Mouse (Mus musculus): ENCODE measurements around the gene Etv6. TPM values are rescaled to one million over a fixed set of nuclear protein-coding genes. Genes with fewer than 3 reads are reported as not detected.

The Etv6 gene
- polyA plus RNA-seq, 1 experiment from 2014 or later, result 13.5 TPM

DNA sequence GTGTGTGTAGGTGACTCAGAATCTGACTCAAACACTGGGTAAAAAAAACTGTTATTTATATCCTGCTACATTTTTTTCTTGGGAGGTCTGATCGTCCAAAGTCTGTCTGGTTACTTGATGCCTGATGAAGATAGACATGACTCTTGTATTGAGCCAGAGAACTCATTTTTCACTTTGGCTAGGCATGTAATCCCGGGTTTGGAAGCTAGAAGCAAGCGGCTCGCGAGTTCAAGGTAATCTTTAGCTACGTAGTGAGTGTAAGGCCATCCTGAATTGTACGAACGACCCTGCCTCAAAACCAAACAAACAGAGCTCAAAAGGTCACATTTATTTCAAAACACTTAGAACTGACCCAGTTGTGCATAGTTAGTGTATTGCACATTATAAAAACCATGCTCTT is 128.9 kb downstream of the Etv6 start:
- H3K4me1 ChIP-seq, result no peaks in the 10 kb centered on the region
- no peak overlapping the region for H3K27ac ChIP-seq (replicated peaks)
- no peak overlapping the region for H3K4me2 ChIP-seq (replicated peaks)
- H3K9ac ChIP-seq (replicated peaks), result no peak overlapping the region
- no peaks in the 10 kb centered on the region for H3K27me3 ChIP-seq
- ATAC-seq (ENCODE audit: low FRiP score, low read depth), result no peak
- no peaks in the 10 kb centered on the region for H3K9me3 ChIP-seq
- no peak overlapping the region for H3K4me3 ChIP-seq
- 77% methylated on average over 8 of the region's 8 CpGs for WGBS
- H3K36me3 ChIP-seq, result no peaks in the 10 kb centered on the region

DNA sequence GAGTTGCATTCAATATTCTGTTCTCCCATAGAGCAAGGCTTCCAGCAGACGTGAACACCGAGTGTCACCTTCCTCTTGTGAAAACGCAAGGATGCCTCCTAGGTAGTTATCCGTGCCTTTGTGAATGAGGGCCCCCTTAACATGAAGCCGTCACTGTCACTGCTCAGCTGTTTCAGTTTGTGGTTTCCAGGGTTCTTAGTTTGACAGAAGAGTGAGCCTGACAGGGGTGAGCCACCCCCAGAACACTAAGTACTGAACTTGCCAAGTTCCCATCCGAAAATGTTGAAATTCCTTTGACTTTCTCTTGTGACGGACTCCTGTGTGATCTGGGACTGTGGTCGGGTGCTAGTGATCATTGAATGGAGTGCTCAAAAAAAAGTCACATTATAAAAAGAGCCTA is 129.5 kb downstream of the Etv6 start:
- ATAC-seq (ENCODE audit: low FRiP score, low read depth), result no peak
- Histone ChIP-seq H3K9ac (replicated peaks) (no peak overlapping the region), H3K36me3 (no peaks in the 10 kb centered on the region), H3K9me3 (no peaks in the 10 kb centered on the region), H3K4me1 (no peaks in the 10 kb centered on the region), H3K27me3 (no peaks in the 10 kb centered on the region), H3K4me3 (no peak overlapping the region), H3K4me2 (replicated peaks) (no peak overlapping the region), H3K27ac (replicated peaks) (no peak overlapping the region)
- whole genome bisulfite sequencing, result 66% methylated on average over 8 of the region's 8 CpGs

DNA sequence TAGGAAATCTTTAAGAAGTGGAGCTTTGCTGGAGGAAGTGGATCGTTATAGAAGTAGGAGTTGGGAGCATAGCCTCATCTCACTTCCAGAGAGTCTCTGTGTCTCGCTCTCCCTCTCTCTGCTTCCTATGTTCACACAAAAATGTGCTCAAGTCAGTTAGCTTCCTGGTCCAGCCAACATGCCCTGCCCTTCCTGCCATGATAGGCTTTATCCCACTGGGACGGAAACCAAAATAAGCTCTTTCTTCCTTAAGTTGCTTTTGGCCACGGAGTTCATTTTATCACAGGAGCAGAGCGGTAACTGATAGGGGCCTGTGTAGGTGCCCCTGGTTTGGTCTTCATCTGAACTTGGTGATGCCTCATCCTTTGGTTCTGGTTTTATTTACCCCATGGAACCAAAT is 132.5 kb downstream of the Etv6 start:
- H3K27me3 ChIP-seq, result no peaks in the 10 kb centered on the region
- 0 out of 2 replicates have a peak, but pooled peaks cover 8% of the 10 kb centered on the region for H3K4me1 ChIP-seq
- no peak for ATAC-seq (ENCODE audit: low FRiP score, low read depth)
- no peak overlapping the region for H3K27ac ChIP-seq (replicated peaks)
- no peak overlapping the region for H3K4me2 ChIP-seq (replicated peaks)
- no peaks in the 10 kb centered on the region for H3K9me3 ChIP-seq
- WGBS, result 77% methylated on average over 5 of the region's 5 CpGs
- H3K9ac ChIP-seq (replicated peaks), result no peak overlapping the region
- no peaks in the 10 kb centered on the region for H3K36me3 ChIP-seq
- no peak overlapping the region for H3K4me3 ChIP-seq

DNA sequence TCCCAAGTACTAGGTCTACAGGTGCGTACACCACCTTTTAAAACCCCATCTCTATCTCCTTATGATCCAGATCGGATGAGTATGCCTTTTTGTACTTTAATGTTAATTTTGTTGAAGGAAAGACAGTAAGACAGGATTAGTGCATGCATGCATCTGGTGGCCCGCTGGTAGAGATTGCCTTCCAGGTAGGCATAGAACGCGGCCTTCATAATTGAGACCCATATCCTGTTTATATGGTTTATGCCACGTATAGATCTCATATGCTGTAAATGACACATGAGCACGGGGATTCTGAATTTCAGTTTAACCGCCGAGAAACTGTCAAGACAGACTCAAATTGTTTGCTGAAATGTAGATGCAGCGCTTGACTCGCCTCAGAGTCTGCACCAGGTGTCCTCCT is 133.3 kb downstream of the Etv6 start:
- no peaks in the 10 kb centered on the region for H3K36me3 ChIP-seq
- no peak for ATAC-seq (ENCODE audit: low FRiP score, low read depth)
- 96% methylated on average over 11 of the region's 11 CpGs for WGBS
- no peaks in the 10 kb centered on the region for H3K9me3 ChIP-seq
- 0 out of 2 replicates have a peak, but pooled peaks cover 8% of the 10 kb centered on the region for H3K4me1 ChIP-seq
- no peaks in the 10 kb centered on the region for H3K27me3 ChIP-seq
- H3K4me3 ChIP-seq, result no peak overlapping the region
- no peak overlapping the region for H3K9ac ChIP-seq (replicated peaks)
- no peak overlapping the region for H3K27ac ChIP-seq (replicated peaks)
- H3K4me2 ChIP-seq (replicated peaks), result no peak overlapping the region

DNA sequence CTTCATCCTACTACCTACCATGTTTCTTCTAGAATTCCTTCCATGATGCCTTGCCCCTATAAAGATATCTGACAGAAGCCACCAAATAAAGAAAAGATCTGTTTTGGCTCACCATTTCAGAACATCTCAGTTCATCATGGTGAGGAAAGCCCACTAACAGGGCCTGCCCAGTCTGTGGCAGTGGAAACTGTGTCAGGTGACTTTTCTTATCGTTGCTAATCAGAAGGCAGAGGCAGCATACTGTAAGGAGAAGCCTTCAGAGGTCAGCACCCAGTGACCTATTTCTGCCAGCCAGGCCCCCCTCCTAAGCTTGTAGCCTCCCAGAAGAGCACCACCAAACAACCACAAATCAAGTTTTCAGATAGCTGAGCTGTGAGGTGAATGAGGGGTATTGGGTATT is 135.7 kb downstream of the Etv6 start:
- Histone ChIP-seq H3K4me1 (peaks cover 8% of the 10 kb centered on the region; the same call in 1 of the 2 replicates), H3K27ac (replicated peaks) (no peak overlapping the region), H3K9me3 (no peaks in the 10 kb centered on the region), H3K27me3 (no peaks in the 10 kb centered on the region), H3K4me3 (no peak overlapping the region), H3K36me3 (no peaks in the 10 kb centered on the region), H3K9ac (replicated peaks) (no peak overlapping the region), H3K4me2 (replicated peaks) (no peak overlapping the region)
- 97% methylated on average over 1 of the region's 1 CpGs for WGBS
- ATAC-seq (ENCODE audit: low FRiP score, low read depth), result no peak

DNA sequence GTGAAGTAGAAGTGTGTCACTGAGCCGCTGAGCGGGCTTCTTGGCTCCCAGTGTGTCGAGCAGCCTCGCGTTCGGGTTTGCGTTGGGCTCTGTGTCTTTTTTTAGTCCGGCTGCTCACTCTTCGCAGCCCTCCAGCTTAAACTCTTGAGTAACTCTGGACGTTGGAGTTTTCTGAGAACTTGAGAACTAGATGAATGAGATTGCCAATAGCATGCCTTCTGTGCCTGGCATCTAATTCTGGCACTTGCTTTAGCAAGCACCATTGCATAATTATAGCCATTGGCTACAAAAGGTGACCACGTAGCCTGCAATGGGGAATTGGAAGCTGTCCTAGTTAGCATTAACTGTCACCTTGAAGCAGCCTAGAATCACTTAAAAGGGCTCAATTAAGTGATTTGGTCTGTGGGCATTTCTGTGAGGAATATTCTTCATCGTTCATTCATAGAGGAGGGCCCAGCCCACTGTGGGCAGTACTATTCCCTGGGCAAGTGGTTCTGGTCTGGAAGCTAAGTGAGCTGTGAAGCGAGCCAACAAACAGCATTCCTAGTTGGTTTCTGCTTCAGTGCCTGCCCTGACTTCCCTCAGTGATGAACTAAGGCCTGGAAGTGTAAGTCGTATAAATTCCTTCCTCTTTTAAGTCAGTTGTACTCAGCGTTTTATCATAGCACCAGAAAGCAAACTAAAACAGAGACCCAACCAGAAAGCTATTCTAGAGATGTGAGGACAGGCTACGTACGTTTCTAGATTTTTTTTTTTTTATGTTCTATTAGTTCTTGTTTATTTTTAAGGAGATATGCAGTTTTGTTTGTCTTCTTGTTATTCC is 136.6 kb downstream of the Etv6 start:
- no peaks in the 10 kb centered on the region for H3K36me3 ChIP-seq
- H3K4me2 ChIP-seq (replicated peaks), result no peak overlapping the region
- H3K27me3 ChIP-seq, result no peaks in the 10 kb centered on the region
- 94% methylated on average over 17 of the region's 17 CpGs for WGBS
- peaks cover 8% of the 10 kb centered on the region; the same call in 1 of the 2 replicates for H3K4me1 ChIP-seq
- H3K4me3 ChIP-seq, result no peak overlapping the region
- no peak overlapping the region for H3K27ac ChIP-seq (replicated peaks)
- no peaks in the 10 kb centered on the region for H3K9me3 ChIP-seq
- H3K9ac ChIP-seq (replicated peaks), result no peak overlapping the region
- no peak for ATAC-seq (ENCODE audit: low FRiP score, low read depth)

DNA sequence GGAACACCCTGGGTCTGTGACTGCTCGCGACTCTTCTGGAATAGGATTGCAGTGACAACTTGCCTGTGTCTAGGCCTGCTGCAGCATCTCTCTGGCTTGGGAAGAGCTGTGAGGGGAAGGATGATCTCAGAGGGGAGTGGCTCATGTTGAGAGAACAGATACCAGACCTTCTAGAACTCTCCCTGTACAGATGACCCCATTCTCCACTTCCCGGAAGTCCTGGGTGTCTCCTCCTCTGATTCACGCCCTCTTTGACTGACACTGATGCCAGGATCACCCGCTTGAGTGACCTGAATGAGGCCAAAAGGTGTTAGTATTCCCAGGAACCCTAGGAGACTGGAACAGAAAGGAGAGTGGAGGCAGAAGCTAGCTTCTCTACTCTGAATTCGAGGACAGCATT is 137.9 kb downstream of the Etv6 start:
- ATAC-seq (ENCODE audit: low FRiP score, low read depth), result no peak
- no peak overlapping the region for H3K27ac ChIP-seq (replicated peaks)
- no peaks in the 10 kb centered on the region for H3K9me3 ChIP-seq
- H3K36me3 ChIP-seq, result no peaks in the 10 kb centered on the region
- 86% methylated on average over 6 of the region's 6 CpGs for WGBS
- peaks cover 8% of the 10 kb centered on the region; the same call in 1 of the 2 replicates for H3K4me1 ChIP-seq
- no peak overlapping the region for H3K4me2 ChIP-seq (replicated peaks)
- no peak overlapping the region for H3K4me3 ChIP-seq
- H3K9ac ChIP-seq (replicated peaks), result no peak overlapping the region
- H3K27me3 ChIP-seq, result no peaks in the 10 kb centered on the region

DNA sequence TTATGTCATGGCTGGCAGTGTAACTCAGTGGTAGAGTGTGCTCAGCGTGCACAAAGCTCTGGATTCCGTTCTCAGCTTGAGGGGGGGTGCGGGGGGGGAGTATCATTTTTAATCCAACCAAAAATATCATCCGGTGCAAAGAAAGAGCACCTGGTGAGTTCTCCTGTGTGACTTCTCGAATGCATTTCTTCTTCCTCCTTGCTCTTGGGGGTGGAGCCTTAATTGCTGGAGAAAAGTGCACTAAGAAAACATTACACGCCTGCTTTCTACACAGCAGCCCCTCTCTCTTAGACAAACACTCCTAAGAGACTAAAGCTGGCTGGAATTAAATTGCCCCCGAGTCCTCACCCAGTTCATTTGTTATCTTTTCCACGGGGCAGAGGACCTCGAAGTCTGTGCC is 139.6 kb downstream of the Etv6 start:
- Histone ChIP-seq H3K36me3 (no peaks in the 10 kb centered on the region), H3K4me1 (peaks cover 8% of the 10 kb centered on the region; the same call in 1 of the 2 replicates), H3K4me3 (no peak overlapping the region), H3K27me3 (no peaks in the 10 kb centered on the region), H3K4me2 (replicated peaks) (no peak overlapping the region), H3K27ac (replicated peaks) (no peak overlapping the region), H3K9ac (replicated peaks) (no peak overlapping the region), H3K9me3 (no peaks in the 10 kb centered on the region)
- no peak for ATAC-seq (ENCODE audit: low FRiP score, low read depth)
- 57% methylated on average over 9 of the region's 9 CpGs for WGBS

DNA sequence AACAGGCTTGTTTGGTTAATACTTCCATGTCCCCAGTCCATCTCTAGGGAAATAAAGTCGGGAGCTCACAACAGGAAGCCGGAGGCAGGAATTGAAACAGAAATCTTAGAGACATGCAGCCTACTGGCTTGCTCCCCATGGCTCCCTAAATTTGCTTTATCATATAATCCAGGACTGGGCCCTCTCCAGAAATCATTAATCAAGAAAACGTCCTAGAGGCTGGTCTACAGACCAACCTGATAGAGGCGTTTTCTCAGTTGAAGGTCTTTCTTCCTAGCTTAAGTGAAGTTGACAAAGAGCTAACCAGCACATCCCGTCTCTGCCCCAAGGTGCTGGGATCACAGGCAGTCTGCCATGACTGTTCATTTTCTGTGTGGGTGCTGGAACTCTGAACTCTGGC is 141.7 kb downstream of the Etv6 start:
- H3K27me3 ChIP-seq, result no peaks in the 10 kb centered on the region
- H3K9me3 ChIP-seq, result no peaks in the 10 kb centered on the region
- H3K4me3 ChIP-seq, result no peak overlapping the region
- 80% methylated on average over 5 of the region's 5 CpGs for WGBS
- H3K9ac ChIP-seq (replicated peaks), result no peak overlapping the region
- H3K4me1 ChIP-seq, result no peaks in the 10 kb centered on the region; the same call in 1 of the 2 replicates
- H3K4me2 ChIP-seq (replicated peaks), result no peak overlapping the region
- no peak for ATAC-seq (ENCODE audit: low FRiP score, low read depth)
- no peak overlapping the region for H3K27ac ChIP-seq (replicated peaks)
- H3K36me3 ChIP-seq, result no peaks in the 10 kb centered on the region

DNA sequence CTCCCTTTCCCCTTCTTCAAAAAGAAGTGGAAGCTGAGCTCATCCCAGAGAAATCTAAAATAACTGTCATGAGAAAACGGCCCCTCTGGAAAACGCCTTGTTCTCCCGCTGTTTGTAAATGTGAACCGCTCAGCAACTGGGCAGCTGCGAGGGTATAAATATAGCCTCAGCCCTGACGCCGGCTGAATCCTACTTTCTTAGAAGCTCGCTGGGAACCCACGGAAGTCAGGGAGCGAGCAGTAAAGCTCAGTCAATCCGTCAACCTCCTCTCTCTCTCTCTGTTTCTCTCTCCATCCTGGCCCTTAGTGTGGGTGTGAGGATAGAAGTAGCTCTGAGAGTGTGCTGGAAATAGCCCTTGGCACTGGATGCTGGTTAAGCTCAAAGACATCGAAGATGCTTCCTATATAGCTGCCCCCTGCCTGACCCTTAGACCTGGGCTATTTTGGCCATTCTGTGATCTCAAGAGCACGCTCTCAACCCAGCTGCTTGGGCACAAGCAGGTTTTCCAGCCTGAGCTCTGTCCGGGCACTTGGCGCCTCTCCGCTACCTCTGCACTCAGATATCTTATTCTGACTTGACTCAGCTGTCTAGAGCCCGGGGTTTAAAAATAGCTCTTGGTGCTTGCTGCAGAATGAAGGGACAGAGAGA is 146.9 kb downstream of the Etv6 start:
- Histone ChIP-seq H3K4me3 (no peak overlapping the region), H3K9me3 (no peaks in the 10 kb centered on the region), H3K36me3 (no peaks in the 10 kb centered on the region), H3K27ac (replicated peaks) (no peak overlapping the region), H3K9ac (replicated peaks) (no peak overlapping the region), H3K4me1 (0 out of 2 replicates have a peak, but pooled peaks cover 2% of the 10 kb centered on the region), H3K27me3 (no peaks in the 10 kb centered on the region), H3K4me2 (replicated peaks) (no peak overlapping the region)
- WGBS, result 93% methylated on average over 17 of the region's 17 CpGs
- no peak for ATAC-seq (ENCODE audit: low FRiP score, low read depth)

DNA sequence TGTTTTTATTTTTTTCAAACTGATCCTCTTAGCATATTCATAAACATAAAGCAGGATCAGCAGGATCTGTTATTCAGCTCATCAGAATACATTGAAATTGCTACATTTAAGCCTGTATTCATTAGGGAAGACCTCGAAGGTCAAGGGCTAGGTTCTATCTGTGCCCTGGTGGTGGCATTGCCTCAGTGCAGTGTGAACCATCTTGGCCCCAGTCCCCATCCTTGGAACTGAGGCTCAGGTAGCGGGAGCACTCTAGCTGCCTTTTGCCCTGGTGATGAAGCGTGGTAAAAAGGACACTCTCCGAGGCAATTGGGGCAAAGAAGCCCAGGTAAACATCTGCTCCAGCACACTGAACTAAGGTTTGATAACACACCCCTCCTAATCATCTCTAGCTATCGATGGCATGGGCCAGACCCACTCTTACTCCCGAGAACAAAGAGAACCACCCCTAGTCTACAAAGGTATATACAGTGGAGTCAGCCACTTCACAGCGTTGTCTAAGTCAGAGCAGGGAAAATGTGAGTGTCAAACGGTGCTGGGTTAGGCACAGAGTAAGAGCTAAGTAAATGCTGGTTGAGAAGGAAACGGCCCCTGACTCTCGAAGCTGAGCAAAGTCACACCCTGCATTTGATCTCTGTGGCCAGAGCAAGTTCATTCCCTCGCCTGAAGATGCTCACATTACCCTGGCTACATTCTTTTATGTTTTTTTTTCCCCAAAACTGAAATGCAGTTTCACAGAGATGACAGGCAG is 148.3 kb downstream of the Etv6 start:
- H3K4me1 ChIP-seq, result peaks cover 4% of the 10 kb centered on the region; the same call in 1 of the 2 replicates
- 89% methylated on average over 11 of the region's 11 CpGs for WGBS
- ATAC-seq (ENCODE audit: low FRiP score, low read depth), result no peak
- H3K4me3 ChIP-seq, result no peak overlapping the region
- no peaks in the 10 kb centered on the region for H3K27me3 ChIP-seq
- H3K9ac ChIP-seq (replicated peaks), result no peak overlapping the region
- no peaks in the 10 kb centered on the region for H3K36me3 ChIP-seq
- no peak overlapping the region for H3K4me2 ChIP-seq (replicated peaks)
- H3K27ac ChIP-seq (replicated peaks), result no peak overlapping the region
- no peaks in the 10 kb centered on the region for H3K9me3 ChIP-seq
